Mouse (Mus musculus) cortical plate, adult 2 months (tissue): ENCODE measurements around the gene Atp2b1.

ENCODE experiments used
- CTCF ChIP-seq: fragments of 200-500 bp; IDR thresholded peaks from 2 replicates; pipeline ENCODE4 v1.5.1; 2011; ENCODE audit warnings: mild to moderate bottlenecking, control low read depth, low read length; ENCODE audit not compliant: insufficient read depth; ENCODE audit errors: extremely low read depth
- POLR2A ChIP-seq: fragments of 200-500 bp; IDR thresholded peaks from 2 replicates; pipeline ENCODE4 v1.6.1; 2011; ENCODE audit warnings: mild to moderate bottlenecking, low read length, control low read depth; ENCODE audit not compliant: insufficient read depth; ENCODE audit errors: extremely low read depth

- TF ChIP-seq POLR2A, result no peak
- TF ChIP-seq CTCF, result no peak
Observed at GRCm38 (mm10) chr10:99046756-99047550, 132.7 kb downstream of the Atp2b1 start.
